Mouse (Mus musculus) forebrain, embryonic 13.5 days (tissue): Measurements from ENCODE around the gene Cyp2d40. TPM values are rescaled to one million over a fixed set of nuclear protein-coding genes. Genes with fewer than 3 reads are reported as not detected.

Experiments
- ATAC-seq: fragments of 200-750 bp; cut with Nextera tagmentation; 2 replicates; pipeline ENCODE4 v1.8.0; 2017
- H3K27ac ChIP-seq: fragments of 300-500 bp; sonication (generic); 2 replicates; pipeline ENCODE4 v1.5.1; 2015; ENCODE audit warnings: inconsistent platforms, mild to moderate bottlenecking, moderate library complexity
- H3K27me3 ChIP-seq: fragments of 300-500 bp; sonication (generic); 2 replicates; pipeline ENCODE4 v1.6.1; 2015; ENCODE audit warnings: mild to moderate bottlenecking, inconsistent platforms
- H3K36me3 ChIP-seq: fragments of 300-500 bp; sonication (generic); 2 replicates; pipeline ENCODE4 v1.6.1; 2015; ENCODE audit warnings: mild to moderate bottlenecking, inconsistent platforms; ENCODE audit not compliant: poor library complexity, severe bottlenecking
- H3K4me1 ChIP-seq: fragments of 300-500 bp; sonication (generic); 2 replicates; pipeline ENCODE4 v1.6.1; 2015; ENCODE audit warnings: inconsistent platforms
- H3K4me2 ChIP-seq: fragments of 300-500 bp; sonication (generic); 2 replicates; pipeline ENCODE4 v1.6.1; 2015; ENCODE audit warnings: inconsistent platforms, mild to moderate bottlenecking, moderate library complexity
- H3K4me3 ChIP-seq: fragments of 300-500 bp; sonication (generic); 2 replicates; pipeline ENCODE4 v1.5.1; 2015; ENCODE audit warnings: mild to moderate bottlenecking, inconsistent platforms
- H3K9ac ChIP-seq: fragments of 300-500 bp; sonication (generic); 2 replicates; pipeline ENCODE4 v1.6.1; 2015; ENCODE audit warnings: mild to moderate bottlenecking, inconsistent platforms
- H3K9me3 ChIP-seq: fragments of 300-500 bp; sonication (generic); replicated peaks from 2 replicates; pipeline ENCODE4 v1.6.1; 2016; ENCODE audit warnings: inconsistent platforms
- WGBS: fragments of 180-500 bp; shearing (Covaris S2); methylation state at CpG from one replicate; pipeline ENCODE4 v1.1.7; 2015; 5-methylcytosine and 5-hydroxymethylcytosine counted together
- polyA plus RNA-seq: library from polyadenylated mRNA; unstranded; fragments of >200 nt; fragmentation: Nextera tagmentation; extraction: Ambion mirVana; gene quantifications from 2 replicates; pipeline ENCODE4 v1.2.1, GENCODE M21; 2015

Cyp2d40 gene
- not detected in 2 replicates for polyA plus RNA-seq

DNA sequence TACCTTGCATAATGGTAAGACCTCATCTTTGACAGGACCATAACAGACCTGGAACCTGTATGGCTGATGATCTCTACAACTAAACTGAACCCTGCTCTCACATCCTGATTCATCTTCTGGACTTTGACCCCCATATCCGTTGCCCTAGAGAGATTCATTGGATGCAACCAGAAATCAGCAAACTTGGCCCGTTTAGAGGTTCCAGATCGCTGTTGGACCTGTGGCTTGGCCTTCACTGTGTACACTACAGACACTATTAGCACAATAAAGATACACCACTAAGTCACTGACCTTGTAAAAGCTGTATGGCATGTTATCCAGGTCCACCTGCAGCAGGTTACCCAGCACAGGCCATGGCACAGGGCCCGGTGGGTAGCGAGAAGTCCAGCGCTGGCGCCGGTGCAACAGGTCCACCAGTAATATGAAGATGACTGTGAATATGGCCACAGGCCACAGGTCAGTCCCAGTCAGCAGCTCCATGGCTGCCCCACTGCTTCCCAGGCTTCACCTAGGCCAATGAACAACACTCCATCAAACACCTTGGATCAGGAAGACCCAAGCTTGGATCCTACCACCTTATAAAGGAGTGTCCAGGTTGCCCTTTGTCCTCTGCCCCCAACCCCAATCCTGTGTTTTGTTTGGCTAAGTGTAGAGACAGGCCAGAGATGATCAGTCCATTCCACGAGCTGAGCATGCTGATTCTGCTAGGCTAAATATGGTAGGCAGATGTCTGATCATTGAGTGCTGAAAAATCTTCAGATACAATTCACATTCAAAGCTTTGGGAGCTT lies at the start of gene Cyp2d40:
TSS of gene Cyp2d40 (minus strand) at position 553 of the 790 bp plus-strand sequence.
- Histone ChIP-seq H3K36me3 (no peaks in the 10 kb centered on the region), H3K27me3 (no peaks in the 10 kb centered on the region), H3K27ac (no peak within 1 kb of the TSS), H3K9ac (no peak within 1 kb of the TSS), H3K4me2 (no peak within 1 kb of the TSS), H3K9me3 (no peaks in the 10 kb centered on the region), H3K4me3 (no peak within 1 kb of the TSS), H3K4me1 (no peaks in the 10 kb centered on the region)
- WGBS = 93% methylated on average over 9 of the region's 9 CpGs
- ATAC-seq = no peak

GRCm38 (mm10) chr15:82810556-82810955 lies 46.6 kb upstream of the Cyp2d40 start:
- Histone ChIP-seq H3K4me3 (no peak overlapping the region), H3K9ac (no peak overlapping the region), H3K27me3 (no peaks in the 10 kb centered on the region), H3K36me3 (peaks cover 36% of the 10 kb centered on the region), H3K4me1 (peaks cover 6% of the 10 kb centered on the region), H3K27ac (no peak overlapping the region), H3K9me3 (no peaks in the 10 kb centered on the region), H3K4me2 (no peak overlapping the region)
- ATAC-seq = no peak
- WGBS = 92% methylated on average over 1 of the region's 1 CpGs

DNA sequence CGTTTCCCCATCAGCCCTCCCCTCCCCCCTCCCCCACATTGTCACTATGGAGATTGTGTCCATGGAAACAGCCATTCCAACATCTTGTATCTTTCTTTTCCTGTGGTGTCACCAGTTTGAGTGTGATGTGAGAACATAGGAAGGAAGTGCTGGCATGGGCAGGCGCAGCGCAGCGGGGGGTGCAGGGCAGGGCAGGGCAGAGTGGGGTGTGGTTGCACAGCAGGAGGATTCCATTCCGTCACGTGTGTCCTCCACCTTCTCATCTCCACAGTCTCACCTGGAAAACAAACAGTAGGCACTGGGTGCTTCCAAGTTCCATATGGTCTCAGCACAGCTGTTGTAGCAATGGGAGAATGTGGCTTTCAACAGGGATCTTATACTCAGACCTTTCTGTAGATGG lies 45.5 kb upstream of the Cyp2d40 start:
- H3K4me1 ChIP-seq = peaks cover 6% of the 10 kb centered on the region
- H3K36me3 ChIP-seq = peaks cover 35% of the 10 kb centered on the region
- 73% methylated on average over 6 of the region's 6 CpGs for WGBS
- H3K9ac ChIP-seq = no peak overlapping the region; the same call in 1 of the 2 replicates
- H3K27me3 ChIP-seq = no peaks in the 10 kb centered on the region
- H3K4me2 ChIP-seq = no peak overlapping the region
- no peak overlapping the region for H3K4me3 ChIP-seq
- no peak overlapping the region for H3K27ac ChIP-seq
- H3K9me3 ChIP-seq = no peaks in the 10 kb centered on the region
- ATAC-seq = no peak

GRCm38 (mm10) chr15:82806969-82807763 lies 43.2 kb upstream of the Cyp2d40 start:
- WGBS = 83% methylated on average over 5 of the region's 5 CpGs
- H3K4me3 ChIP-seq = no peak overlapping the region
- H3K9ac ChIP-seq = no peak overlapping the region
- no peak for ATAC-seq
- no peak overlapping the region for H3K27ac ChIP-seq
- H3K27me3 ChIP-seq = no peaks in the 10 kb centered on the region
- peaks cover 6% of the 10 kb centered on the region for H3K4me1 ChIP-seq
- H3K4me2 ChIP-seq = no peak overlapping the region
- H3K9me3 ChIP-seq = no peaks in the 10 kb centered on the region
- H3K36me3 ChIP-seq = peaks cover 22% of the 10 kb centered on the region

DNA sequence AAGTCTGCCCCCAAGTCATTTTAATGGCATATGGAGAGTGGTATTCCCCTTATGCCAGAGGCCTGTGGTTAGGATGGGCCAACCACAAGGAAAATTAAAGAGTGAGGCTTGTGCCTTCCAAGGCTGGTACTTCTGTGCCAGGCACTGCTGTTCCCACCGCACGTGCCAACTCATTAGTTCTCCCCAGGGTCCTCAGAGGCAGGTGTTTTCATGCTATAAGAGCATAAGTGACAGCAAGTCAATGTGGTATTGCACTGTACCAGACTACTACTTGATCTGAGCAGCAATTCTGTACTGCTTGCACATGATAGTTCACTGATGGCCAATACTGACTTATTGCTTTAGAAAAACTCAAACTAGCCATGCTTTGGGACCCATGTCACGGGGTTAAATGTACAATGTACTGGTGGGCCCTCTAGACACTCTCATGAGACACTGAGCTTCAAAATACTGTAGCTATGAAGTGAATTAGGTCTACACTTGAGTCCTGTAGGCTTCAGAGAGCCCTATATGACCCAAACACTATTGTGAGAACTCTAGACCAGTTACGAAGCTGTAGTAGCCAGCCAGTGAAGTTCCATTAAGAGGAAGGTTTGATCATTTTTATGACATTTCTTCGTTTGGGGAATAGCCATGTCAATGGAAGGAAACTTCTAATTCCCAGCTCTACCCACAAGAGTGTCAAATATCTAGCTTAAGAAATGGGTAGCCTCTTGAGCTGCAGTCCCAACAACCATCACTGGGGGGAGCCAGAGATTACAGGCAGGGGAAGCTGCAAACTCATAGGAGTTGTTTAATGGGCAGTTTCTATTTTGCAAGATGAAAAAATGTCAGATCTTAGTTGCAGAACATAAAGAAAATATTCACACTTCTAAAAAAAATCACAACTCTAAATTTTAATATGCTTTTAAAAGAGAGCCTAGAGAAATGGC lies 41.0 kb upstream of the Cyp2d40 start:
- ATAC-seq = peak; percentile 60
- 74% methylated on average over 5 of the region's 5 CpGs for WGBS
- H3K9ac ChIP-seq = no peak overlapping the region
- no peak overlapping the region for H3K4me2 ChIP-seq
- H3K4me3 ChIP-seq = no peak overlapping the region
- H3K9me3 ChIP-seq = no peaks in the 10 kb centered on the region
- H3K36me3 ChIP-seq = peaks cover 5% of the 10 kb centered on the region; the same call in 1 of the 2 replicates
- H3K4me1 ChIP-seq = peaks cover 6% of the 10 kb centered on the region
- no peak overlapping the region for H3K27ac ChIP-seq
- no peaks in the 10 kb centered on the region for H3K27me3 ChIP-seq

- whole genome bisulfite sequencing = 86% methylated on average over 3 of the region's 3 CpGs
- no peak overlapping the region for H3K27ac ChIP-seq
- ATAC-seq = no peak
Measured at GRCm38 (mm10) chr15:82795936-82796440, 32.0 kb upstream of the Cyp2d40 start.

DNA sequence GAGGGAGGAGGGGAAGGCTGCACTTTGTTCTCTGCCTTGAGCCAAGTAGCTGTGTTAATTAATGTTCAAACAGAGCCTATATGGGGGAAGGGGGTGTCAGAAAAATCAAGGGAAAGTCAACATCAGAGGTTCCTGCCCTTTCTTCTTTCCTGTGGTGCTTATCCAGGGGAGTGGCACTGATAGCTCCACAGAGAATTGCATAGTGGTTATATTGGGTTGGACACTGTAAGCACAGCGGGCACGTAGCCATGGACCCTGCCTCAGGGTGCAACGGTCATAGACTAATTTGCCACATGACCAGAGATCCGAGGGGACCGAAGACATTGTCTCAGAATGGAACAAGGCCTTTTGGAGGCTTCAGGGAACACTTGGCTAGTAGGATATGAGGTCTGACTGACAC lies 30.3 kb upstream of the Cyp2d40 start, which contains the start of gene Cyp2d26:
TSS of gene Cyp2d26 (minus strand) at position 18 of the 400 bp plus-strand sequence.
- ATAC-seq = no peak
- Histone ChIP-seq H3K27ac (no peak within 1 kb of the TSS), H3K4me2 (no peak within 1 kb of the TSS), H3K9me3 (no peaks in the 10 kb centered on the region), H3K4me1 (no peaks in the 10 kb centered on the region), H3K36me3 (no peaks in the 10 kb centered on the region), H3K27me3 (no peaks in the 10 kb centered on the region), H3K9ac (no peak within 1 kb of the TSS), H3K4me3 (no peak within 1 kb of the TSS)
- 86% methylated on average over 5 of the region's 5 CpGs for WGBS

More at GRCm38 (mm10) chr15:82795936-82796440, 32.0 kb upstream of the Cyp2d40 start:
- no peak overlapping the region for H3K4me2 ChIP-seq
- no peaks in the 10 kb centered on the region for H3K9me3 ChIP-seq
- no peaks in the 10 kb centered on the region for H3K36me3 ChIP-seq
- no peaks in the 10 kb centered on the region for H3K27me3 ChIP-seq
- H3K4me1 ChIP-seq = no peaks in the 10 kb centered on the region
- H3K4me3 ChIP-seq = no peak overlapping the region
- no peak overlapping the region for H3K9ac ChIP-seq

DNA sequence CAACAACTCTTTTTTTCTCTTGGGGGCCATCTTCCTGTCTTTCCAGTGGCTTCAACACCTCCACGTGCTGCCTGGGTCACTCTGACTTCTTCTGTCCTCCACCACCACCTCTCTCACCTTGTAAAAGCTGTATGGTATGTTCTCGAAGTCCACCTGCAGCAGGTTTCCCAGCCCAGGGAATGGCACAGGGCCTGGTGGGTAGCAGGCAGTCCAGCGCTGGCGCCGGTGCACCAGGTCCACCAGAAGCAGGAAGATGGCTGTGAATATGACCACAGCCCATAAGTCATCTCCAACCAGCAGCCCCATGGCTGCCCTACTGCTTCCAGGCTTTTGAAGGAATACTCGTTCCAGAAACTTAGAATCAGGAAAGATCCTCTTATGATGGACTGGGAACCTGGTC lies 29.9 kb upstream of the Cyp2d40 start:
- no peak overlapping the region for H3K4me2 ChIP-seq
- no peaks in the 10 kb centered on the region for H3K9me3 ChIP-seq
- H3K4me1 ChIP-seq = no peaks in the 10 kb centered on the region
- no peak overlapping the region for H3K9ac ChIP-seq
- no peak overlapping the region for H3K4me3 ChIP-seq
- 81% methylated on average over 6 of the region's 6 CpGs for WGBS
- no peaks in the 10 kb centered on the region for H3K27me3 ChIP-seq
- no peak for ATAC-seq
- no peaks in the 10 kb centered on the region for H3K36me3 ChIP-seq
- H3K27ac ChIP-seq = no peak overlapping the region

- Histone ChIP-seq H3K36me3 (no peaks in the 10 kb centered on the region), H3K27ac (no peak overlapping the region), H3K9ac (no peak overlapping the region), H3K9me3 (no peaks in the 10 kb centered on the region), H3K4me3 (no peak overlapping the region), H3K4me1 (no peaks in the 10 kb centered on the region), H3K27me3 (no peaks in the 10 kb centered on the region), H3K4me2 (no peak overlapping the region)
- WGBS = 100% methylated on average over 1 of the region's 1 CpGs
- no peak for ATAC-seq
Measured at GRCm38 (mm10) chr15:82793454-82793853, 29.5 kb upstream of the Cyp2d40 start.

GRCm38 (mm10) chr15:82792566-82792965 lies 28.6 kb upstream of the Cyp2d40 start:
- H3K27me3 ChIP-seq = no peaks in the 10 kb centered on the region
- no peaks in the 10 kb centered on the region for H3K9me3 ChIP-seq
- no peak overlapping the region for H3K27ac ChIP-seq
- H3K4me2 ChIP-seq = no peak overlapping the region
- no peak overlapping the region for H3K9ac ChIP-seq
- ATAC-seq = no peak
- WGBS = 90% methylated on average over 11 of the region's 11 CpGs
- no peaks in the 10 kb centered on the region for H3K4me1 ChIP-seq
- H3K36me3 ChIP-seq = no peaks in the 10 kb centered on the region
- no peak overlapping the region for H3K4me3 ChIP-seq

GRCm38 (mm10) chr15:82784581-82784980 lies 20.6 kb upstream of the Cyp2d40 start:
- WGBS = 89% methylated on average over 1 of the region's 1 CpGs
- H3K4me3 ChIP-seq = no peak overlapping the region
- H3K27ac ChIP-seq = no peak overlapping the region
- no peaks in the 10 kb centered on the region for H3K4me1 ChIP-seq
- no peaks in the 10 kb centered on the region for H3K9me3 ChIP-seq
- H3K4me2 ChIP-seq = no peak overlapping the region
- ATAC-seq = no peak
- H3K27me3 ChIP-seq = no peaks in the 10 kb centered on the region
- no peaks in the 10 kb centered on the region for H3K36me3 ChIP-seq
- no peak overlapping the region for H3K9ac ChIP-seq
